Comparison of ENCODE assay signal across 8 mouse cellular contexts in the genomic region with DNA sequence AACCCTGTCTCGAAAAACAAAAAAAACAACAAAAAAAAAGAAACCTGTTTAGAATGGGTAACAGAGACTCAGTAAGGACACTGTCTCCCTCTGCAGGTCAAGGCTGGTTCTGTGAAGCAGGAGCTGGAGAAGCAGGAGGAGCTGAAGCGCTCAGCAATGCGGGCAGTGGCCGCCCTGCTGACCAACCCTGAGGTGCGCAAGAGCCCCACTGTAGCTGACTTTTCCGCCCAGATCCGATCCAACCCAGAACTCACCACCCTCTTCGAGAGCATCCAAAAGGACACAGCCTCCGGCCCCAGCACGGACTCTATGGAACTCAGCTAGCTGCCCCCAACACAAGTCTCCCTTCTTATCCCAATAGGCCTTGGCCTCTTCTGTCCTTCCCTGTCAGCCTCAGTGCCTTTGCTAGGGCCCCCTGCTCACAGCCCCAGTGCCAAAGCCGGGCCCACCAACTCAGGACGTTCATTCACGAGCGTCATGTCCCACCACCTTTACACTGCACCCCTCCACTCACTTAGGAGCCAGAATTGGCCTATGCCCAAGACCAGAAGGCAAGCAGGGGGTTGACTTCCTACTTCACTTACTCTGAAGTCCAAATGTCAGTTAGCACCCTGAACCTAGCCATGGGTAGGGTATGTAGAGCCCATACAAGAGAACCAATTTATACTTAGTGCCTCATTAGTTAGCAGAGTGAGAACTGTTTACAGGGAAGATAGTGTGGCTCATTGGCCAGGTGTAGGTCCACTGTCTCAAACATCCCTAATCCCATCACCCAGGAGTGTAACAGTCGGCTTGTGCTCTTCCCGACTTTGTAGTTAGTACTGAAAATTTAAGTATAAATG. TPM values are rescaled to one million over a fixed set of nuclear protein-coding genes. Genes with fewer than 3 reads are reported as not detected.
A peak's percentile ranks its signal among the peaks of the same experiment; 100 is the strongest.
DNase-seq lines count a peak whose midpoint lies in the region; ATAC-seq lines count a peak whose summit lies in the region.

No protein-coding gene starts in this region.

- H3K36me3 ChIP-seq in limb, embryonic 10.5 days, result peaks cover 91% of the 10 kb centered on the region
- peaks cover 84% of the 10 kb centered on the region for H3K36me3 ChIP-seq in midbrain, embryonic 14.5 days (ENCODE audit: control insufficient read depth, insufficient read depth, low read length)
- H3K36me3 ChIP-seq in splenic B cell, adult 2 months (ENCODE audit: control insufficient read depth, insufficient read depth, low read length, poor library complexity, severe bottlenecking), result peaks cover 12% of the 10 kb centered on the region; the same call in 1 of the 2 replicates

- no peak overlapping the region for H3K4me2 ChIP-seq in midbrain, embryonic 14.5 days (ENCODE audit: low read length)

- peak; percentile 85 for ATAC-seq in granulocyte monocyte progenitor cell, adult 5-6 weeks (replicated peaks; ENCODE audit: poor library complexity, severe bottlenecking)
- ATAC-seq in midbrain, embryonic 14.5 days (ENCODE audit: low FRiP score, low TSS enrichment), result peak; percentile 38; the same call in 1 of the 2 replicates

- H3K4me1 ChIP-seq in limb, embryonic 10.5 days, result peaks cover 16% of the 10 kb centered on the region
- H3K4me1 ChIP-seq in midbrain, embryonic 14.5 days (ENCODE audit: control insufficient read depth, insufficient read depth, low read length), result peaks cover 13% of the 10 kb centered on the region

- H3K4me3 ChIP-seq in limb, embryonic 10.5 days, result no peak overlapping the region
- H3K4me3 ChIP-seq in midbrain, embryonic 14.5 days (replicated peaks; ENCODE audit: low read depth, low read length), result no peak overlapping the region

- no peak overlapping the region for H3K27ac ChIP-seq in limb, embryonic 10.5 days
- H3K27ac ChIP-seq in midbrain, embryonic 14.5 days (replicated peaks; ENCODE audit: low read depth, low read length), result no peak overlapping the region

- H3K9ac ChIP-seq in midbrain, embryonic 14.5 days (replicated peaks; ENCODE audit: low read length), result no peak overlapping the region

- no peaks in the 10 kb centered on the region for H3K27me3 ChIP-seq in limb, embryonic 10.5 days (ENCODE audit: low read depth, poor library complexity, severe bottlenecking)
- H3K27me3 ChIP-seq in midbrain, embryonic 14.5 days (ENCODE audit: control insufficient read depth, insufficient read depth, low read length), result no peaks in the 10 kb centered on the region
- no peaks in the 10 kb centered on the region for H3K27me3 ChIP-seq in splenic B cell, adult 2 months (ENCODE audit: control insufficient read depth, insufficient read depth, low read length, poor library complexity, severe bottlenecking)

- DNase-seq in 416B (ENCODE audit: low read depth), result peak; percentile 90
- peak; percentile 49 to 64 for DNase-seq in adrenal gland, adult 18-20 months (ENCODE audit: low spot score in 2 of 2)
- peak; percentile 52 for DNase-seq in embryo, embryonic 11.5 days (ENCODE audit: low read depth, low spot score)
- DNase-seq in kidney, adult 11 months, result peak; percentile 75
- peak; percentile 71 for DNase-seq in limb, embryonic 10.5 days (ENCODE audit: low spot score)
- peak; percentile 78 for DNase-seq in midbrain, embryonic 14.5 days
- DNase-seq in splenic B cell, adult 2 months (ENCODE audit: low read depth, low spot score), result peak; percentile 70

- H3K9me3 ChIP-seq in limb, embryonic 10.5 days (replicated peaks), result no peaks in the 10 kb centered on the region
- no peaks in the 10 kb centered on the region for H3K9me3 ChIP-seq in midbrain, embryonic 14.5 days (ENCODE audit: control insufficient read depth, low read length)

- WGBS in limb, embryonic 10.5 days, result 53% methylated on average over 16 of the region's 16 CpGs
- 50% methylated on average over 16 of the region's 16 CpGs for WGBS in midbrain, embryonic 14.5 days

RNA-seq across cellular contexts. Expression of gene Rpl32, which starts 4.8 kb away (rescaled TPM):
- total RNA-seq in adrenal gland, adult 18-20 months (2021), result 1,000 to 10,000 TPM; 1,000 to 1,116 TPM
- total RNA-seq in granulocyte monocyte progenitor cell, adult 5-6 weeks (2014; fragmentation: Nextera tagmentation), result 4,964 and 5,314 TPM in 2 replicates
- total RNA-seq in granulocyte monocyte progenitor cell, adult 5-6 weeks (2017), result 4,316 and 4,490 TPM in 2 replicates
- polyA plus RNA-seq in limb, embryonic 10.5 days (2016; fragmentation: Nextera tagmentation; extraction: Ambion mirVana), result 1,689 and 1,952 TPM in 2 replicates
- polyA plus RNA-seq in midbrain, embryonic 14.5 days (2014; fragmentation: Nextera tagmentation; extraction: Ambion mirVana), result 1,221 and 1,292 TPM in 2 replicates

RNA-seq across cellular contexts. Expression of gene Cand2, which starts 29.4 kb away (rescaled TPM):
- 1 to 10 TPM; 5.8 to 9.5 TPM for total RNA-seq in adrenal gland, adult 18-20 months (2021)
- 2.2 and 2.9 TPM in 2 replicates for total RNA-seq in granulocyte monocyte progenitor cell, adult 5-6 weeks (2014; fragmentation: Nextera tagmentation)
- total RNA-seq in granulocyte monocyte progenitor cell, adult 5-6 weeks (2017), result 0.95 and 1.2 TPM in 2 replicates
- 73.1 and 88.1 TPM in 2 replicates for polyA plus RNA-seq in limb, embryonic 10.5 days (2016; fragmentation: Nextera tagmentation; extraction: Ambion mirVana)
- polyA plus RNA-seq in midbrain, embryonic 14.5 days (2014; fragmentation: Nextera tagmentation; extraction: Ambion mirVana), result 9.0 and 12.6 TPM in 2 replicates

RNA-seq across cellular contexts. Expression of gene Efcab12, which starts 34.5 kb away (rescaled TPM):
- total RNA-seq in adrenal gland, adult 18-20 months (2021), result under 1 TPM; 0.58 to 0.80 TPM
- total RNA-seq in granulocyte monocyte progenitor cell, adult 5-6 weeks (2014; fragmentation: Nextera tagmentation), result not detected in 2 replicates
- 0.21 and 0.26 TPM in 2 replicates for total RNA-seq in granulocyte monocyte progenitor cell, adult 5-6 weeks (2017)
- polyA plus RNA-seq in limb, embryonic 10.5 days (2016; fragmentation: Nextera tagmentation; extraction: Ambion mirVana), result 0.49 and 0.66 TPM in 2 replicates
- polyA plus RNA-seq in midbrain, embryonic 14.5 days (2014; fragmentation: Nextera tagmentation; extraction: Ambion mirVana), result 2.5 and 3.2 TPM in 2 replicates

RNA-seq across cellular contexts. Expression of gene Tmem40, which starts 41.6 kb away (rescaled TPM):
- under 1 TPM; 0.43 to 0.45 TPM for total RNA-seq in adrenal gland, adult 18-20 months (2021)
- total RNA-seq in granulocyte monocyte progenitor cell, adult 5-6 weeks (2014; fragmentation: Nextera tagmentation), result 11.4 and 12.3 TPM in 2 replicates
- 17.4 and 25.3 TPM in 2 replicates for total RNA-seq in granulocyte monocyte progenitor cell, adult 5-6 weeks (2017)
- 0.95 and 1.8 TPM in 2 replicates for polyA plus RNA-seq in limb, embryonic 10.5 days (2016; fragmentation: Nextera tagmentation; extraction: Ambion mirVana)
- 0.66 and 1.4 TPM in 2 replicates for polyA plus RNA-seq in midbrain, embryonic 14.5 days (2014; fragmentation: Nextera tagmentation; extraction: Ambion mirVana)

RNA-seq across cellular contexts. Expression of gene Mbd4, which starts 49.4 kb away (rescaled TPM):
- total RNA-seq in adrenal gland, adult 18-20 months (2021), result 1 to 10 TPM; 1.6 to 2.0 TPM
- total RNA-seq in granulocyte monocyte progenitor cell, adult 5-6 weeks (2014; fragmentation: Nextera tagmentation), result 25.2 and 31.1 TPM in 2 replicates
- 16.5 and 22.9 TPM in 2 replicates for total RNA-seq in granulocyte monocyte progenitor cell, adult 5-6 weeks (2017)
- polyA plus RNA-seq in limb, embryonic 10.5 days (2016; fragmentation: Nextera tagmentation; extraction: Ambion mirVana), result 35.3 and 37.8 TPM in 2 replicates
- polyA plus RNA-seq in midbrain, embryonic 14.5 days (2014; fragmentation: Nextera tagmentation; extraction: Ambion mirVana), result 5.3 and 10.2 TPM in 2 replicates
